Mouse (Mus musculus) kidney, postnatal 0 days (tissue): ENCODE results near the gene Zc2hc1c. TPM values are rescaled to one million over a fixed set of nuclear protein-coding genes. Genes with fewer than 3 reads are reported as not detected.

Source experiments
- ATAC-seq: fragments of 200-750 bp; cut with Nextera tagmentation; replicated peaks from 2 replicates; pipeline ENCODE4 v1.8.0; 2017; ENCODE audit warnings: low read depth, moderate number of reproducible peaks, moderate TSS enrichment, moderate library complexity; ENCODE audit not compliant: low FRiP score
- DNase-seq: peaks from one replicate; pipeline ENCODE4 v3.0.0-alpha.2; 2016; ENCODE audit warnings: low spot score
- H3K27ac ChIP-seq: fragments of 300-500 bp; sonication (generic); 2 replicates; pipeline ENCODE4 v1.5.1; 2014; ENCODE audit warnings: mild to moderate bottlenecking
- H3K27me3 ChIP-seq: fragments of 300-500 bp; sonication (generic); 2 replicates; pipeline ENCODE4 v1.6.1; 2014; ENCODE audit warnings: low read length, mixed read lengths; ENCODE audit not compliant: insufficient read depth
- H3K36me3 ChIP-seq: fragments of 300-500 bp; sonication (generic); 2 replicates; pipeline ENCODE4 v1.6.1; 2014; ENCODE audit warnings: low read length, mixed read lengths; ENCODE audit not compliant: insufficient read depth
- H3K4me1 ChIP-seq: fragments of 300-500 bp; sonication (generic); replicated peaks from 2 replicates; pipeline ENCODE4 v1.6.1; 2014; ENCODE audit warnings: antibody characterized with exemption, low read length, mixed read lengths; ENCODE audit not compliant: insufficient read depth
- H3K4me2 ChIP-seq: fragments of 300-500 bp; sonication (generic); 2 replicates; pipeline ENCODE4 v1.6.1; 2014; ENCODE audit warnings: mild to moderate bottlenecking, low read length, moderate library complexity, mixed read lengths
- H3K4me3 ChIP-seq: fragments of 300-500 bp; sonication (generic); replicated peaks from 2 replicates; pipeline ENCODE4 v1.5.1; 2014; ENCODE audit warnings: low read depth, low read length
- H3K9ac ChIP-seq: fragments of 300-500 bp; sonication (generic); 2 replicates; pipeline ENCODE4 v1.6.1; 2014; ENCODE audit warnings: low read depth, low read length
- H3K9me3 ChIP-seq: fragments of 300-500 bp; sonication (generic); replicated peaks from 2 replicates; pipeline ENCODE4 v1.6.1; 2016; ENCODE audit warnings: low read length, inconsistent platforms, mixed read lengths
- CTCF ChIP-seq: IDR thresholded peaks from 2 replicates; pipeline ENCODE4 v1.5.1; 2016; ENCODE audit warnings: antibody characterized with exemption, low read depth, mild to moderate bottlenecking, moderate library complexity
- WGBS: fragments of 180-500 bp; shearing (Covaris S2); extraction: QIAGEN DNeasy Blood & Tissue Kit; methylation state at CpG from one replicate; pipeline ENCODE4 v1.1.7; 2014; 5-methylcytosine and 5-hydroxymethylcytosine counted together
- polyA plus RNA-seq: library from polyadenylated mRNA; unstranded; fragments of >200 nt; fragmentation: Nextera tagmentation; extraction: Ambion mirVana; gene quantifications from 2 replicates; pipeline ENCODE4 v1.2.1, GENCODE M21; 2015

The Zc2hc1c gene
- polyA plus RNA-seq, 1 experiment from 2014 or later: 3.5 TPM

- WGBS: 50% methylated on average over 8 of the region's 8 CpGs
- Histone ChIP-seq H3K9ac (no peak overlapping the region), H3K9me3 (no peaks in the 10 kb centered on the region), H3K4me2 (no peak overlapping the region), H3K4me1 (0 out of 2 replicates have a peak, but pooled peaks cover 5% of the 10 kb centered on the region), H3K36me3 (no peaks in the 10 kb centered on the region), H3K27ac (0 out of 2 replicates have a peak overlapping the region, but pooled peaks have one; percentile 31), H3K4me3 (no peak overlapping the region), H3K27me3 (no peaks in the 10 kb centered on the region)
- ATAC-seq: no peak
- peak; percentile 71 for DNase-seq
- no peak for TF ChIP-seq CTCF
Observed at GRCm38 (mm10) chr12:85264531-85264930, 23.9 kb upstream of the Zc2hc1c start.

GRCm38 (mm10) chr12:85264940-85265339, 23.5 kb upstream of the Zc2hc1c start:
- Histone ChIP-seq H3K27me3 (no peaks in the 10 kb centered on the region), H3K4me3 (no peak overlapping the region), H3K4me2 (no peak overlapping the region), H3K36me3 (no peaks in the 10 kb centered on the region), H3K9ac (no peak overlapping the region), H3K27ac (no peak overlapping the region), H3K9me3 (no peaks in the 10 kb centered on the region), H3K4me1 (0 out of 2 replicates have a peak, but pooled peaks cover 5% of the 10 kb centered on the region)
- no peak for TF ChIP-seq CTCF
- DNase-seq (no peak), ATAC-seq (no peak)
- WGBS: 21% methylated on average over 7 of the region's 7 CpGs

- Histone ChIP-seq H3K27ac (no peak overlapping the region), H3K4me1 (0 out of 2 replicates have a peak, but pooled peaks cover 5% of the 10 kb centered on the region), H3K9me3 (no peaks in the 10 kb centered on the region), H3K27me3 (no peaks in the 10 kb centered on the region), H3K4me3 (no peak overlapping the region), H3K4me2 (no peak overlapping the region), H3K9ac (no peak overlapping the region), H3K36me3 (no peaks in the 10 kb centered on the region)
- DNase-seq (no peak), ATAC-seq (no peak)
- 84% methylated on average over 3 of the region's 3 CpGs for WGBS
- TF ChIP-seq CTCF: no peak
Observed at GRCm38 (mm10) chr12:85266248-85266647, 22.1 kb upstream of the Zc2hc1c start.

- Histone ChIP-seq H3K4me2 (peak overlapping the region; percentile 61), H3K4me3 (peak overlapping the region; percentile 42), H3K4me1 (0 out of 2 replicates have a peak, but pooled peaks cover 5% of the 10 kb centered on the region), H3K36me3 (no peaks in the 10 kb centered on the region), H3K9me3 (no peaks in the 10 kb centered on the region), H3K27ac (peak overlapping the region; percentile 81), H3K27me3 (no peaks in the 10 kb centered on the region), H3K9ac (peak overlapping the region; percentile 62)
- WGBS: 23% methylated on average over 3 of the region's 3 CpGs
- DNase-seq (no peak), ATAC-seq (no peak)
- no peak for TF ChIP-seq CTCF
Observed at GRCm38 (mm10) chr12:85269821-85270220, 18.6 kb upstream of the Zc2hc1c start.

- Histone ChIP-seq H3K9ac (peak within 1 kb of the TSS; percentile 62), H3K9me3 (no peaks in the 10 kb centered on the region), H3K4me3 (peak within 1 kb of the TSS; percentile 42), H3K4me1 (0 out of 2 replicates have a peak, but pooled peaks cover 2% of the 10 kb centered on the region), H3K27me3 (no peaks in the 10 kb centered on the region), H3K27ac (peak within 1 kb of the TSS; percentile 81), H3K36me3 (no peaks in the 10 kb centered on the region), H3K4me2 (peak within 1 kb of the TSS; percentile 61)
- ATAC-seq (peak; percentile 93), DNase-seq (peak; percentile 86)
- TF ChIP-seq CTCF: peak; percentile 53
- 1% methylated on average over 35 of the region's 35 CpGs for WGBS
Observed at GRCm38 (mm10) chr12:85270319-85270718, 18.1 kb upstream of the Zc2hc1c start, which contains the start of gene Mlh3. TSS of gene Mlh3 (minus strand) at chr12:85270599.

- Histone ChIP-seq H3K4me3 (no peak overlapping the region), H3K4me1 (no peaks in the 10 kb centered on the region), H3K27me3 (no peaks in the 10 kb centered on the region), H3K9me3 (no peaks in the 10 kb centered on the region), H3K9ac (no peak overlapping the region), H3K36me3 (no peaks in the 10 kb centered on the region), H3K4me2 (no peak overlapping the region), H3K27ac (no peak overlapping the region)
- no peak for DNase-seq
- TF ChIP-seq CTCF: 0 out of 2 replicates have a peak, but pooled peaks have one; percentile 5
- WGBS: 75% methylated on average over 7 of the region's 7 CpGs
- no peak for ATAC-seq
Observed at GRCm38 (mm10) chr12:85271132-85271842, 17.1 kb upstream of the Zc2hc1c start.
